Mouse (Mus musculus): ENCODE measurements around the gene Smco2.

Gene Smco2

DNA sequence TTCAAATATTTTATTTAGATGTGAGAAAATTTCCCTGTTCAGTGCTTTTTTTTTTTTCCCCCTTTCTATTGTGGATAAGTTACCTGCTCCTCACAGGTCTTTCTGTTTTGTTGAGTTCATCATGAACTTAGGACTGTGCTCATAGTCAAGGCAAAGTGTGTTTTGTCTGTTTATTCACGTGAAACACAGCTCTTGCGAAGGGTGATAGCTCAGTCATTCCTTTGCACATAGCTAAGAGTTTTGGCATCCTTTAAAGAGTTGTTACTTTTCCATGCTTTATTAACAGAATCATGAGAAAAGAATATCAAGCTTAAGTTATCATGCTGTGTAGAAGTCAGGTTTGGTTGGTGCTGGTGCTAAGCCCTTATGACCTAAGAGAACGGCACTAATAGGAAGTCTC, 54.8 kb downstream of the Smco2 start:
- DNase-seq, result no peak

DNA sequence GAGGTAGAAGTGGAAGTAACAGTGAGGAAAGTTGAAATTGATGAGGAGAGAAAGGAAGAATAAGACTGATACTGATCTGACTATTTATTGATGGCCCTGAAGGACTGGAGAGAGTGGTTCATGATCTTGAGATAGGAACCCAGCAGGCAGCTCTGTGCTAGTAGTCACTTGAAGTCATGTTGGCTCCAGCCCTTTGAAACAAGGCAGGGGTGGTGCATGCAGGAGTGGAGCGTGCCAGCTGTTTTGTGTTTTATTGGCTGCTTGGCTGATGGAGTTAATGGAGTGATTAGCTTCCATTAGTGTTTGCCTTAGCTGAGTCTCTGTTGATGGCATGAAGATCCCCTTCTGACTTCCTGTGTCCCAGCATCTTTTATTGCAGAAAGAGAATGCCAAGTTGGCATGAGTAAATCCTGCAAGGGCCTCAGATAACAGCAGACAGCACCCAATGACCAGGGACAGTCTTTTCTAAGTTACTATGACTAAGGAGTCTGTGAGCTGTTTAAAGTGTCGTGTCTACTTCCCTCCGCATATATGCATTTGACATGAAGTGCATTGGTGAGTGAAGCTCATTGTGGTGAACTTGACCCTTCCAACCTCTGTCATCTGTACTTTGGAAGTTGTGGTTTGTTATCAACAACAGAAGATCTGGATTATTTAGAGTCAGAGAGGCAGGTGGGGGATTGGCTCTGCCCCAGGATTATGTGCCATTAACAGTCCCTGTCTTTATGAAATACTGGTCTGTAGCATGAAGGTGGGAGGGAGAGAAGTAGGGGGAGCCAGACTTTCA, 56.3 kb downstream of the Smco2 start:
- DNase-seq, result no peak

DNA sequence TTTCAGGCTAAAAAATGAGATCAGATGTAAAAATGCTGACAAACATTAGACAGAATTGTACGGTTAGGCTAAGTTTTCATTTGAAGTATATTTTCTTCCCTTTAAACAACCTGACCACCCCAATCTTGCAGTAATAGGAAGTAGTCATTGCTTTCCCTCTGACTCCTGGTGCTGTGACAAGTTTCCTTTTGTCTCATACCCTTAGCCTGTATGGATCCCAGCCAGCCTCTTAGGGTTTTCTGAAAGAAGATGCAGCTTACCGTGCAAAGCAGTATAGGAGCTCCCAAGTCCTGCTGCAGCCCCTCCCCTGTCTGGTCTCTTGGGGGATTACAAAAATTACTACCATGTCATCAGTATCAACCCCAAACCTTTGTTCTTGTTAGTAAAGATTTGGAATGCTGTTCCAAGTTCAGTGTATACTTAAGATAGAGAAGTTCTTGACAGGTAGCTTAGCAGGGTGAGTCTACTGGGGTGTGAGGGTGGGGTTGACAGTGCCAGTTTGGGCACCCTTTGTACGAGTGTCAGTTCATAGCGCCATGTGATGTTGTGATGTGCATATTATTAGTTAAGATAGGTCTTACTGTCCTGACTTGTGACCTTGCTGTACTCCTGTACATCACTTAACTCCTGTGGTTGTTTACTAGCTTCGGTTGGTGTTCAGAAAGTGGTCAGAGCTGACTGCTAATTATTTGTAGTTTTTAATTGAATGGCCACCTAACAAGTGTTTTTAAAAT, 57.3 kb downstream of the Smco2 start:
- DNase-seq, result no peak

DNA sequence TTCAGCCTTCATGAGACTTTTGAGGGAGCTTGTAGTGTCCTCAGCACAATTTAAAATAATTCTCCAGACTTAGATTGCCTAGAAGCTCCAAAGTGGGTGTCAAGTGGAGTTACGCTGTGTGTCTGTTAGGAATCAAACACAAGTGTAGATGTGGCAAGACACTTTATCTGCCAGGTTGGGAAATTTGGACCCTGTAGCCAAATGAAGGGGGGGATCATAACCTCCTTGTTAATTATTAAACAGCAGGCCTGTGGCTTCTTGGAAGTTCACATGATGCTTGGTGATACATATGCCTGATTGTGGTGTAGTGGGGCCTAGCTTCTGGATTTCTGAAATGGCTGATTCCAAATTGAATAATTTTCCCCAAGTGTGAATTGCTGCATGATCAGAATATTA, 57.9 kb downstream of the Smco2 start:
- DNase-seq, result no peak

DNA sequence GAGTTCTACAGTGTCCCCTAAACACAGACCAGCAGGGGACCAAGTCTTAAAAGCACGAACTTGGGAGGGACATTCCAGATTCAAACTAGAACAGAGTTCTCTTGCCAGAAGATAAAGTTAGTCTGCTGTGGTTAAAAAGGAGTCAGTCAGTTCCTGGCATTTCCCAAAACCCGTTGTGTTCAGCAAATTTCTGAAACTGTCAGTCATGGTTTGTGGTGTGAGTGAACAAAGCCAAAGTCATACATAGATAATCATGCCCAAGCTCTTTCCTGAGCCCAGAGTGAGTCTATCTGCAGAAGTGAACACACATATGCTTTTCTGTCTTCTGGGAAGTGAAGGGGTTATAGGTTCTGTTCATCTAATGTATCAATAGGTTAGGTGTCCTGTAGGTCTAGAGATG, 58.9 kb downstream of the Smco2 start:
- DNase-seq, result no peak

DNA sequence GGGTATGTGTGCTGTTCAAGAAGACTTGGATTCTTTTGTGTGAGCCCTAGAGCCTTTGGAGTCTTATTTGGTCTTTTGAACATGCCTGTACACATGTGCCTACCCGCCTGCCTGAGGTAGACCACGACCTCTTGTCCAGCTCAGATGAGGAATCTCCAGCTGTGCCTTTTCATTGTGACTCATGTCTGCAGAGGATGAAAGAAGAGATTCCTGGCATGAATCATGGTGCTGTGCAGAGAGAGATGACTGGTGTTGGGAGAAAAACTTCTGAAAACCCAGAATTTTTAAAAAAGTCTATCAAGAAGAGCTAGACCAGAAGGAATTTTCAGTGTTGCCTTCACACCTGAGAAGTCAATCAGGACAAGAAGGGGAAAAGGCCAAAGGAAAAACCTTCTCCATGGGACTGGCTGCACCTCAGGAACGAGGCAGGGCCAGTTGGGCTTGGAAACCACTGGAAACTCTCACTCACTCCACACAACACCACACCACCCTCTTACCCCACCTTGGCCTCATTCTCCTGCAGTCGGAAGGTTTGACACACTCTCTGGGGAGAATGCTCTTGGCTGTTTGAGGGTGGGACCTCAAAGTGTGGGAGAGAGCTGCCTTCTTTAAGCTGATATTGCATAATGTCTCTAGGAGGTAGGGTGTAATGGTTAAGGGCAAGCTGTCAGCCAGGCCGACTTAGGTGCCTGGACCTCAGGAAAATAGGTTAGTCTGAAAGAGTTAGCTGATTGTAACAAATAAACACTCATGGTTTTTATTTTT, 60.0 kb downstream of the Smco2 start:
- DNase-seq, result no peak

DNA sequence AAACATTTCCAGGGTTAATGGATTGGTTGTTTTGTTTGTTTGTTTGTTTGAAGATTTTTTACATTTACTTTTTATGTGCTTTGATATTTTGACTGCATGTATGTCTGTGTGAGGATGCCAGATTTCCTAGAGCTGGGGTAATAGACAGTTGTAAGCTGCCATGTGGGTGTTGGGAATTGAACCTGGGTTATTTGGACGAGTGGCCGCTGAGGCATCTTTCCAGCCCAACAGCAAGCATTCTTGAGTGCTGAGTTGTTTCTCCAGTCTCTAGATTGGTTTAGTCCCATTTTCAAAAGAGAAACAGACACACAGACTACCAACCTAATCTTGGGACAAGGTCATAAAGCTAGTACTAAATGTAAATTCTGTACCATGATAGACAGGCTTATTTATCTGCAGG, 60.9 kb downstream of the Smco2 start:
- DNase-seq, result no peak

DNA sequence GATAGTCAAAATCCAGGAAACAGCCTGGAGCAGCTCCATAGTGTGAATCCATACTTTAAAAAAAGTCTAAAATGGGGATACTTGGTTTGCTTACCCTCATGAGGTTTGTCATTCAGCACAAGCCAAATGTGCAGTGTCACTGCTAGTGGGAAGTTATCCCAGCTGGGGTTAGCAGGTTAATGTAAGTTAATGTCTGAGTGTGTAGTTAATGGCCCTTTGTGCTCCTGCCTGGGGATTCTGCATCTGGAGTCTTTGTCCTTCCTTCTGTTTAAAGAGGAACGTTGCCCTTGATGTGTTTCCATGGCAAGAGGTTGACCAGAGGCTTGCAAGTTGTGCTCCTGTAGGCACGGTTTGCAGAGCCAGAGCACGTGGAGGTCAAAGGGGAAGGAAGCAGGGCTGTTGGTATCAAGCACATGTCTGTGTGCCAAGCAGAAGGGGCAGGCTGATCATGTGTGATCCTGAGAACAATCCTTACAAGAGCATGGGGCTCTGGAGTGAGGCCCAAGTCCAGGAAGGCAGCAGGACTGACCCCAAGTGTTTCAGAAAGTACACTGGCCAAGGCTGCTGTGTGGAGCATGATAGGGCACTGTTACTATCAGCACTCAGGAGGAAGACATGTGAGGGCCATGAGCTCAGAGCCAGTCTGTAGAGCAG, 63.1 kb downstream of the Smco2 start:
- no peak for DNase-seq

DNA sequence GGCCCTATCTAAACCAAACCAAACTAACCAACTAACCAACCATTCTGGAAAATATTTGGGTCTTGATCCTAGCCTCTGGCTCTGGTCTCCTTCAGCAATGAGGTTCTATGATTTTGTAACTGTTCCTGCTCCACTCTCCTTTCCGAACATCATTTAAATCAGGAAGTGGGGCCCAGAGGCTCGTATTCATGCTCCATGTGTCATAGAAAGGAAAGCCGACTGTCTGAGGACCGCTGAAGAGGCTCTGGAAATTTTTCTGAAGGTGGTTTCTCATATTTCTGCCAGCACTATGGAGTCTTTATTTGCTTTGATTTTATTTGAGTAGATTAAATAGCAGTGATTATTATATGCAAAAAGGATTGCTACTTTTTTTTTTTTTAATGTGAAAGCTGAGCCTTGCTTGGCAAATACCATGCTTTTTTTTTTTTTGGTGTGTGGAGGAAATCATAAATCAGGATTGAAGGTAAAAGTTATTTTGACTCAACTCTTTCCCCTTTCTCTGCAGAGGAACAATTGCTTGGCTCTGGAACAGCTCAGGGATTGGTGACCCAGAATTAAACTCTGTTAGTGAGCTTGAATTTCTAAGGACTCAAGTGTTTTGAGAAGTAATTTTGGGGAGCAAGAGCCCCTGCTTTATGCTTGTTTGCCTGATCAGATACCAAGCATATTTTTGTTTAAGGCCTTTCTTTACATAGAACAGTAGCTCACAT, 63.7 kb downstream of the Smco2 start:
- DNase-seq, result no peak

DNA sequence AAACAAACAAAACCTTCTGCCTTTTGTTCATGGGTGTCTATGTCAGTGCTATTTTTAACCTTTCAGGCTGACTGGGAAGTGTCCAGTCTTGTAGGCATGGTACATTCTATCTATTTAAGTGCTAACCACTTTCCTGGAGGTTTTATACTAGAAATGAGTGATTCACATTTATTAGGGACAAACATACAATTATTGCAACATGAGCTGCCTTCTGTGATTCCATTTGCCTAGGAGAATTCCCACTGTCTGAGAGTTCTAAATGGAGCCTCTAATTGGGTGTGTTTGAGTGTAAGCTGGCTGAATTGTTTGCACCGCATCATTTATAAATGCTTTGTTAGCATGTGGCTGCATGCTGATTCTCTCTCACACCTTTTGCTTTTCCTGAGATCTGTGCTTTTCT, 65.9 kb downstream of the Smco2 start:
- no peak for DNase-seq

DNA sequence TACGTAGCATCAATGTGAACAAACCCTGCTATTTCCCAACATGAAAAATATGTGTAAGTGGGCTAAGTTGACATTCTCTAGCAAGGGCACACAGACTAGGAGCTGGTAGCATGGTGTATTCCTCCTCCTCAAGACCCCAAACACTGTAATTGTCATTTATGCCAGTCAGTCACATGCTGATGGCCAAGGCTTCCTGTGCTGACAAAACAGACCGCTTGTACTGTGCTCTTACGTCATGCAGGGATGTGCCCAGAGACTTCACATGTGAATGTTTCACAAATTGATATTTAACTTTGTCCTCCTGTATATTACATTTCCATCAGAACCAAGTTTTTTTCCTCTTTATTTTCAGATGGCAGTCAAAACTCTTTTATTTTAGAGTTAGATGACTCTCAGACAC, 67.5 kb downstream of the Smco2 start:
- DNase-seq, result no peak

DNA sequence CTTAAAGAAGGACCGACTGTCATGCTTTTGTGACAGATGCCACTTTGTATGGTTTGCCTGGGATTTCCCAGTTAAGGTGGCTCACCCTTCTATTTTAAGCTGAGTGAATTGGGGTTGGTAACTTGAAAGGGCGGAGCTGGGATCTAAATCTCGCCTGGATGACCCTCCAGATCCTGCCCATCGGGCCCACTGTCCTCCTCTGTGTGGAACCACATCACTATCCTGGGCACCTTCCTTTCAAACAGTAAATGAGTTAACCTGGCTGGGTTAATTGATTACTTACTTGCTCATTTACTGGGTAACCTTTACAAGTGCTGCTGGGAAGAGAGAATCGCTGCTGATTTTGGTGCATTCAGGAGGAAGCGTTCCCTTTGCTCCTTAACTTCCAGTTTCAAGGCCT, 68.4 kb downstream of the Smco2 start:
- no peak for DNase-seq

Measured in cerebellum, adult 9-11 months (tissue).